Mouse (Mus musculus): ENCODE data around the gene Ugt1a8.

The Ugt1a8 gene

GRCm38 (mm10) chr1:88255466-88255857 lies 167.8 kb downstream of the Ugt1a8 start:
- no peak for TF ChIP-seq GATA4 (IDR thresholded peaks at IDR 0.05; ENCODE audit: insufficient replicate concordance, low read length)

- no peak for TF ChIP-seq GATA4 (IDR thresholded peaks at IDR 0.05; ENCODE audit: insufficient replicate concordance, low read length)
These were observed 168.6 kb downstream of the Ugt1a8 start for GRCm38 (mm10) chr1:88255989-88256754.

DNA sequence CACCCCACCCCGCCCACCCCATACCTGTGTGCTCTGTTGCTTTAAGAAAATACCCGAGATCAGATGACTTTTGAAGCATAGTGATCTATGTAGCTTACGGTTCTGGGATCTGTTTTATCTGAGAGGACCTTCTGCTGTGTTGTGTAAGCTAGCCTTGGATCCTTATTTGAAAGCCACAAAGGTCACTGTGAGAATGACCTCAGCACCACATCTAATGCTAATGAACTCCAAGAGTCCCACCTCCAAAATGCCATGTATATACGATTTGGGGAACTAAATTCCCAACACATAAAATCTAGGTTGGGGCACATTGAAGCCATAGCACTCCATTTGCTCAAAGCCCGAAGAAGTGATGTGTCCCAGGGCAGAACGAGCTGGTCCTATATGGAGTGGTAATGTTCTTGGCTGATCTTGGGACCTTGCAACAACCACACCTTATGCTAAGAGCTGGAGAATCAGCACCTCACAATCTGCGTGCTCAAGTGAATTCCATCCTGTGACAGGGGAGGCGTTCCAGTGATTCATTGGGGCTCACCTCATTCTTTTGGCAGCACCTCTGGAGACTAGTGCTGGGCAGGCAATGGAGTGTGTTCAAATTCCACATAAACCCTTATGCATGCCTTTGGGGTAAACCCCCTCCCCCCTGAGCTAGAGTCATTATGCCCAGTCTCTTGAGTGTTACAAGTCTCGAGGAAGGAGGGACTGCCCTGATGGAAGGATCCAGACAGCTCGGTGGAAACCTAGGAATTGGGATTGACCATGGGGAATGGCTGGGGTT lies 169.5 kb downstream of the Ugt1a8 start:
- TF ChIP-seq GATA4 (IDR thresholded peaks at IDR 0.05; ENCODE audit: insufficient replicate concordance, low read length), result no peak

- TF ChIP-seq GATA4 (IDR thresholded peaks at IDR 0.05; ENCODE audit: insufficient replicate concordance, low read length), result no peak
These were observed 170.1 kb downstream of the Ugt1a8 start for GRCm38 (mm10) chr1:88257681-88258080.

- no peak for TF ChIP-seq GATA4 (IDR thresholded peaks at IDR 0.05; ENCODE audit: insufficient replicate concordance, low read length)
These were observed 170.7 kb downstream of the Ugt1a8 start for GRCm38 (mm10) chr1:88258361-88258760.

- TF ChIP-seq GATA4 (IDR thresholded peaks at IDR 0.05; ENCODE audit: insufficient replicate concordance, low read length), result peak; percentile 85; the same call in 1 of the 2 replicates
These were observed 171.4 kb downstream of the Ugt1a8 start for GRCm38 (mm10) chr1:88258881-88259642.

- TF ChIP-seq GATA4 (IDR thresholded peaks at IDR 0.05; ENCODE audit: insufficient replicate concordance, low read length), result no peak
These were observed 172.0 kb downstream of the Ugt1a8 start for GRCm38 (mm10) chr1:88259643-88260024.

DNA sequence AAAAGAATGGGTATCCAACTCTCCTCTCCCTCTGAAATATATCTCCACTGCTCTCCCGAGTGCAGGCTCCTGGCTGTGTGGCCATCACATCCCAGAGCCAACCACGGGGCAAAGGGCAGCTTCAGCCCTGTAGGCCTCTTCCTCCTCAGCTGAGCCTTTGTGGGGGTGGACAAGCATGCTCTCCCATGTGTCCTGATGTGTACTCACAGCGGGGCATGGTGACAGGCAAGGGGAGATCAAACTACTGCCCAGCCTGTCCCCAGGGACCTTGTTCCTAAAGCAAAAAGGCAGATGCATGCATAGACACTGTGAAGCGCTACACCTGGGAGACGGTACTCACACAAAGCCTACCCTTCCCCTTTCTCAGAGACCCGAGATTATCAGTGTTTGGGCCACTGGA lies 172.5 kb downstream of the Ugt1a8 start:
- peak; percentile 27; the same call in 1 of the 2 replicates for TF ChIP-seq GATA4 (IDR thresholded peaks at IDR 0.05; ENCODE audit: insufficient replicate concordance, low read length)

GRCm38 (mm10) chr1:88260604-88261377 lies 173.2 kb downstream of the Ugt1a8 start:
- TF ChIP-seq GATA4 (IDR thresholded peaks at IDR 0.05; ENCODE audit: insufficient replicate concordance, low read length), result no peak

DNA sequence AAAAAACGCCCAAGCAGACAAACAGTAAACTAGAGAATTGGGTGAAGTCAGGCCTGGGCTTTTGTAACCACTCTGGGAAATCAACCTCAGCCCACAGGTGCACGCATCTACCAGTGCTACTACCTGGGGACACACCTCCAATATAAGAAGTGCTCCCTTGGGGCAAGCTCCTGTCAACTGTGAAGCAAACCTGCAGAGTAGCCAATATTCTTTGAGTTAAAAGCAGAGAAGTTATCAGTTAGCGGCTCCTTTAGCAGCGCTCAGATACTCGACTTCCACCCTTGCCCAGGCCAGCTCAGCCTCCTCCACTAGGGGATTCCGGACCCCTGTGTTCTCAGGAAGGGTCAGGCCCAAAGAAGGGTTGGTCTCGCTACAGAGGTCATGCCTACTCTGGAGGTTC lies 174.1 kb downstream of the Ugt1a8 start:
- no peak for TF ChIP-seq GATA4 (IDR thresholded peaks at IDR 0.05; ENCODE audit: insufficient replicate concordance, low read length)

DNA sequence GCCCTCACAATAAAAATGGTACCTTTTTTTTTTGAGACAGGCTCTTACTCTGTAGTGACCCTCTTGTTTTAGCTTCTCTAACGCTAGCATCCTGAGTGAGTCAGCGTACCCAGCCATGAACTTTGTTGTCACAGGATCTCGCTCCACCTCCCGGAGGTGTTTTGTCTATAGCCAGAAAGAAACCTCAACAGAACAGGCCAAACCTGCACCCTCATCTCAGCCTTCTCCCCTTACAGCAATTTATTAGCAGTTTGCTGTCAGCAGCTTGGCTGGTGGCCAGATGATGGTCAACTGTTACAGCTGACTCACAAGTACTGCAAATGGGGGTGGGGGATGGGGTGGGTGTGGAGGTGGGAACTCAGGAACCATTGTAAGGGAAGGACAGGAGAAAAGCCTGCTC lies 174.6 kb downstream of the Ugt1a8 start:
- no peak for TF ChIP-seq GATA4 (IDR thresholded peaks at IDR 0.05; ENCODE audit: insufficient replicate concordance, low read length)

DNA sequence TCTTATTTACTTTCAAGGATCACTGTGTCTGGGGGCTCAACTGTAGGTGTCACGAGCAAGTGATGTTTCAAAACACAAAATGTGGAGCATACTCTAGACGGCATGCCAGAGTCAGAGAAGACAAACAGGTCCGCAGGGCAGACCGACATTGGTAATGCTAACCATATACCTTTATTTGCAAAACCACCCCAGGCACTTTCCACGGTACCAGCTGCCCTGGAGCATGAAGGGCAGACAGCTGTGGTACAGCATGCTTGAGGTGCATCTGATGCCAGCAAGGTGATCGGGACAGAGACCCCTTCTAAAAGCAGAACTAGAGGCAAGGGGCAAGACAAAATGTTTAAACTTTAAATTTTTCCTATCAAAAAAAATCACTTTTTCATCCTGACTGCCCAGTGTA lies 175.3 kb downstream of the Ugt1a8 start:
- TF ChIP-seq GATA4 (IDR thresholded peaks at IDR 0.05; ENCODE audit: insufficient replicate concordance, low read length), result no peak

- TF ChIP-seq GATA4 (IDR thresholded peaks at IDR 0.05; ENCODE audit: insufficient replicate concordance, low read length), result no peak
These were observed 176.2 kb downstream of the Ugt1a8 start for GRCm38 (mm10) chr1:88263778-88264177.

GRCm38 (mm10) chr1:88264237-88264868 lies 176.7 kb downstream of the Ugt1a8 start:
- TF ChIP-seq GATA4 (IDR thresholded peaks at IDR 0.05; ENCODE audit: insufficient replicate concordance, low read length), result no peak

All from liver, adult (tissue).